Mouse (Mus musculus): ENCODE measurements around the gene Ptprg. TPM values are rescaled to one million over a fixed set of nuclear protein-coding genes. Genes with fewer than 3 reads are reported as not detected.

The Ptprg gene
- total and polyA plus RNA-seq, 3 experiments, result not detected

GRCm38 (mm10) chr14:11855499-11855898 lies 302.2 kb downstream of the Ptprg start:
- Histone ChIP-seq H3K79me2 (ENCODE audit: control insufficient read depth, insufficient read depth, low read length, poor library complexity) (no peaks in the 10 kb centered on the region), H3K9me3 (replicated peaks; ENCODE audit: insufficient read depth, low read length) (no peaks in the 10 kb centered on the region), H3K4me1 (ENCODE audit: control insufficient read depth in 1 of 2, insufficient read depth in 2 of 2, low read length in 2 of 2) (no peaks in the 10 kb centered on the region), H3K36me3 (ENCODE audit: control insufficient read depth in 1 of 2, insufficient read depth in 2 of 2, low read length in 2 of 2) (no peaks in the 10 kb centered on the region), H3K27ac (ENCODE audit: control insufficient read depth, low read depth, low read length) (no peak overlapping the region), H3K27me3 (ENCODE audit: control insufficient read depth in 1 of 2, insufficient read depth in 2 of 2, low read length in 2 of 2) (no peaks in the 10 kb centered on the region), H3K4me3 (ENCODE audit: control insufficient read depth in 1 of 2, insufficient read depth in 1 of 2, low read depth in 2 of 2, low read length in 2 of 2) (no peak overlapping the region), H3K9ac (ENCODE audit: control insufficient read depth, low read depth, low read length, poor library complexity, severe bottlenecking) (no peak overlapping the region)
- TF ChIP-seq USF2 (IDR thresholded peaks at IDR 0.05; ENCODE audit: borderline replicate concordance in 1 of 2, insufficient read depth in 1 of 2, low read depth in 1 of 2, low read length in 2 of 2) (no peak), CHD2 (IDR thresholded peaks at IDR 0.05; ENCODE audit: low read length) (no peak), RAD21 (IDR thresholded peaks at IDR 0.05; ENCODE audit: low read depth, low read length) (no peak), RCOR1 (IDR thresholded peaks at IDR 0.05; ENCODE audit: low read depth, low read length) (no peak)
- no peak for DNase-seq (ENCODE audit: low read depth, low spot score)

- TF ChIP-seq ZMIZ1 (IDR thresholded peaks at IDR 0.05; ENCODE audit: low read depth, low read length) (no peak), RCOR1 (IDR thresholded peaks at IDR 0.05; ENCODE audit: low read depth, low read length) (no peak), USF2 (IDR thresholded peaks at IDR 0.05; ENCODE audit: borderline replicate concordance in 1 of 2, insufficient read depth in 1 of 2, low read depth in 1 of 2, low read length in 2 of 2) (no peak), CHD1 (IDR thresholded peaks at IDR 0.05; ENCODE audit: low read depth, low read length) (no peak), RAD21 (IDR thresholded peaks at IDR 0.05; ENCODE audit: low read depth, low read length) (no peak), NELFE (IDR thresholded peaks at IDR 0.05; ENCODE audit: low read depth, low read length) (no peak), POLR2AphosphoS2 (IDR thresholded peaks at IDR 0.05; ENCODE audit: low read length) (no peak), GATA1 (IDR thresholded peaks at IDR 0.05; ENCODE audit: low read depth, low read length) (no peak), MYB (IDR thresholded peaks at IDR 0.05; ENCODE audit: low read depth, low read length) (no peak), SMC3 (IDR thresholded peaks at IDR 0.05; ENCODE audit: low read depth, low read length) (no peak), KAT2A (conservative IDR thresholded peaks at IDR 0.05; ENCODE audit: low read depth, low read length) (no peak), ZC3H11A (IDR thresholded peaks at IDR 0.05; ENCODE audit: low read depth, low read length) (no peak), MEF2A (IDR thresholded peaks at IDR 0.05; ENCODE audit: extremely low read depth, insufficient replicate concordance, low read depth, low read length, poor library complexity, severe bottlenecking) (no peak), TAL1 (IDR thresholded peaks at IDR 0.05; ENCODE audit: low read length) (no peak), USF1 (IDR thresholded peaks at IDR 0.05; ENCODE audit: low read depth, low read length) (no peak), UBTF (IDR thresholded peaks at IDR 0.05; ENCODE audit: borderline replicate concordance, insufficient read depth, low read depth, low read length) (no peak)
- H3K4me1 ChIP-seq (ENCODE audit: control insufficient read depth in 1 of 2, insufficient read depth in 2 of 2, low read length in 2 of 2), result no peaks in the 10 kb centered on the region
- no peak overlapping the region for H3K9ac ChIP-seq (ENCODE audit: control insufficient read depth, low read depth, low read length, poor library complexity, severe bottlenecking)
- no peak for DNase-seq (ENCODE audit: low read depth, low spot score)
- no peak overlapping the region for H3K27ac ChIP-seq (ENCODE audit: control insufficient read depth, low read depth, low read length)
- H3K79me2 ChIP-seq (ENCODE audit: control insufficient read depth, insufficient read depth, low read length, poor library complexity), result no peaks in the 10 kb centered on the region
- H3K9me3 ChIP-seq (replicated peaks; ENCODE audit: insufficient read depth, low read length), result no peaks in the 10 kb centered on the region
- no peaks in the 10 kb centered on the region for H3K27me3 ChIP-seq (ENCODE audit: control insufficient read depth in 1 of 2, insufficient read depth in 2 of 2, low read length in 2 of 2)
- no peak overlapping the region for H3K4me3 ChIP-seq (ENCODE audit: control insufficient read depth in 1 of 2, insufficient read depth in 1 of 2, low read depth in 2 of 2, low read length in 2 of 2)
- H3K36me3 ChIP-seq (ENCODE audit: control insufficient read depth in 1 of 2, insufficient read depth in 2 of 2, low read length in 2 of 2), result no peaks in the 10 kb centered on the region
Measured at GRCm38 (mm10) chr14:11857928-11858481, 304.7 kb downstream of the Ptprg start.
